Mouse (Mus musculus) lung, postnatal 0 days (tissue): ENCODE measurements around the gene Pla2g4e. TPM values are rescaled to one million over a fixed set of nuclear protein-coding genes. Genes with fewer than 3 reads are reported as not detected.

ENCODE experiments used
- ATAC-seq: fragments of 200-750 bp; cut with Nextera tagmentation; 2 replicates; pipeline ENCODE4 v1.8.0; 2017; ENCODE audit warnings: moderate library complexity
- DNase-seq: peaks from one replicate; pipeline ENCODE4 v3.0.0-alpha.2; 2016; ENCODE audit warnings: low spot score
- H3K27ac ChIP-seq: fragments of 300-500 bp; sonication (generic); 2 replicates; pipeline ENCODE4 v1.5.1; 2014; ENCODE audit warnings: antibody characterized with exemption, mild to moderate bottlenecking, low read length, mixed read lengths
- H3K27me3 ChIP-seq: fragments of 300-500 bp; sonication (generic); replicated peaks from 2 replicates; pipeline ENCODE4 v1.6.1; 2014; ENCODE audit warnings: low read length, mixed read lengths; ENCODE audit not compliant: insufficient read depth
- H3K36me3 ChIP-seq: fragments of 300-500 bp; sonication (generic); 2 replicates; pipeline ENCODE4 v1.6.1; 2014; ENCODE audit warnings: low read length, mixed read lengths; ENCODE audit not compliant: insufficient read depth
- H3K4me1 ChIP-seq: fragments of 300-500 bp; sonication (generic); 2 replicates; pipeline ENCODE4 v1.6.1; 2014; ENCODE audit warnings: antibody characterized with exemption, low read depth, low read length, mixed read lengths; ENCODE audit not compliant: insufficient read depth
- H3K4me2 ChIP-seq: fragments of 300-500 bp; sonication (generic); replicated peaks from 2 replicates; pipeline ENCODE4 v1.6.1; 2014; ENCODE audit warnings: low read depth, mild to moderate bottlenecking, low read length, moderate library complexity, mixed read lengths
- H3K4me3 ChIP-seq: fragments of 300-500 bp; sonication (generic); 2 replicates; pipeline ENCODE4 v1.5.1; 2014; ENCODE audit warnings: low read depth, low read length
- H3K9ac ChIP-seq: fragments of 300-500 bp; sonication (generic); replicated peaks from 2 replicates; pipeline ENCODE4 v1.6.1; 2014; ENCODE audit warnings: low read depth, mild to moderate bottlenecking
- H3K9me3 ChIP-seq: fragments of 300-500 bp; sonication (generic); 2 replicates; pipeline ENCODE4 v1.6.1; 2016; ENCODE audit warnings: low read length, mixed read lengths
- CTCF ChIP-seq: IDR thresholded peaks from 2 replicates; pipeline ENCODE4 v1.5.1; 2016; ENCODE audit warnings: antibody characterized with exemption, mild to moderate bottlenecking
- EP300 ChIP-seq: IDR thresholded peaks from 2 replicates; pipeline ENCODE4 v1.6.1; 2016; ENCODE audit warnings: antibody characterized with exemption, mild to moderate bottlenecking, control low read depth
- WGBS: fragments of 180-500 bp; shearing (Covaris S2); extraction: QIAGEN DNeasy Blood & Tissue Kit; methylation state at CpG from one replicate; pipeline ENCODE4 v1.1.7; 2014; 5-methylcytosine and 5-hydroxymethylcytosine counted together
- polyA plus RNA-seq: library from polyadenylated mRNA; unstranded; fragments of >200 nt; fragmentation: Nextera tagmentation; extraction: Ambion mirVana; gene quantifications from 2 replicates; pipeline ENCODE4 v1.2.1, GENCODE M21; 2015

Pla2g4e gene
- polyA plus RNA-seq, 1 experiment from 2014 or later = not detected

DNA sequence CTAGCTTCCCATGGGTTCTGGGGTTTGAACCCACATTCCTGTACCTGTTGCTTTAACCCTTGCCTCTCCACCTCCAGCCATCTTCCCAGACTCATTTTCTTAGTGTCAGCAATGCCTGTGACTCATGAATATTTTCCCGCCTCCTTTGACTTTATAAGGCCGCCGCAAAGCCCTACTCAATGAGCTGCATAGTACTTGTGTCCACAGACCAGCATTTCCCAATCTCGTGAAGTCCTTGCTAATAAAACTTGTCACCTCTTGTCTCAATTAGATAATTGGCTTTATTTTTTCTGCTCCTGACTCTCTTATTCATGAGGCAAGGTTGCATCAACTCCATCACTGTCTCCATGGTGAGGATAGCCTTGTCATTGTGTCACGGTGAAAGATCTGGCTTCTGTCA is 30.5 kb downstream of the Pla2g4e start:
- H3K4me2 ChIP-seq = no peak overlapping the region
- DNase-seq (no peak), ATAC-seq (no peak)
- H3K27ac ChIP-seq = no peak overlapping the region
- H3K4me1 ChIP-seq = no peaks in the 10 kb centered on the region
- no peaks in the 10 kb centered on the region for H3K27me3 ChIP-seq
- 91% methylated on average over 5 of the region's 5 CpGs for WGBS
- TF ChIP-seq CTCF (no peak), EP300 (no peak)
- no peak overlapping the region for H3K9ac ChIP-seq
- H3K36me3 ChIP-seq = no peaks in the 10 kb centered on the region
- H3K9me3 ChIP-seq = no peaks in the 10 kb centered on the region
- H3K4me3 ChIP-seq = no peak overlapping the region

DNA sequence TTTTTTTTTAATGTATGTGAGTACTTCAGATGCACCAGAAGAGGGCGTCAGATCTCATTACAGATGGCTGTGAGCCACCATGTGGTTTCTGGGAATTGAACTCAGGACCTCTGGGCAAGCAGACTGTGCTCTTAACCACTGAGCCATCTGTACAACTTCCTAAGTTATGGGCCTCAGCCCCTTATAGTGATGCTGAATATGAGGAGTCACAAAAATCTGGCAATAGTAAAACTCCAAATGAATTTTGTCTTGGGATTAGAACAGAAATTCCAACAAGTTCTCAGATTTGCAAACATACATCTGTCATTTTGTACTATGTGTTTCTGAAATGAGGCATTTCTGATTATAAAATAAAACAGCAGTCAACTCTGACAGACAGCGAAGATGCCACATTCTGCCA is 33.7 kb downstream of the Pla2g4e start:
- Histone ChIP-seq H3K4me1 (no peaks in the 10 kb centered on the region), H3K9ac (no peak overlapping the region), H3K9me3 (no peaks in the 10 kb centered on the region), H3K27ac (no peak overlapping the region), H3K36me3 (no peaks in the 10 kb centered on the region), H3K4me2 (no peak overlapping the region), H3K27me3 (no peaks in the 10 kb centered on the region), H3K4me3 (no peak overlapping the region)
- WGBS = 55% methylated on average over 2 of the region's 2 CpGs
- TF ChIP-seq CTCF = no peak
- TF ChIP-seq EP300 = no peak
- no peak for DNase-seq
- ATAC-seq = no peak

DNA sequence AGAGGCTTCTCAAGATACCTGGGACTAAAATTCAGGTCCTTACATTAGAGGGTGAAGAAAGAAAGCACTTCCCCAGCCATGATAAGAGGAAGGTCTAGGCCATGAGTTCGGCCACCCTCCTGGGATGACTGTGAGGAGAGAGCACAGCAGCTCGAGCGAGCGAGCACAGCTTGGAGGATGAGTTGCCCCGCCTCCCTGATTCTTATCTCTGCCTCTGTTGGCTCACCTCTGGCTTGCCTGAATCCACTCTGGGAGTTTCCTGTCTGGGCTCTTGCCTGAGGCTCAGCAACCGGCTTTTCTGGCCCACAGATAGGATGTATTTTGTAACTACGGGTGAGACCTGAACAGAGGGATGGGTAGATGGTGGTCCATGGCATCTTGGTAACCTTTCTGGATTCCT is 37.2 kb downstream of the Pla2g4e start:
- H3K9ac ChIP-seq = no peak overlapping the region
- ATAC-seq (no peak), DNase-seq (no peak)
- no peaks in the 10 kb centered on the region for H3K4me1 ChIP-seq
- H3K4me2 ChIP-seq = no peak overlapping the region
- H3K27ac ChIP-seq = no peak overlapping the region
- no peaks in the 10 kb centered on the region for H3K9me3 ChIP-seq
- TF ChIP-seq CTCF = no peak
- no peak for TF ChIP-seq EP300
- H3K27me3 ChIP-seq = no peaks in the 10 kb centered on the region
- H3K4me3 ChIP-seq = no peak overlapping the region
- no peaks in the 10 kb centered on the region for H3K36me3 ChIP-seq
- 17% methylated on average over 7 of the region's 7 CpGs for WGBS

DNA sequence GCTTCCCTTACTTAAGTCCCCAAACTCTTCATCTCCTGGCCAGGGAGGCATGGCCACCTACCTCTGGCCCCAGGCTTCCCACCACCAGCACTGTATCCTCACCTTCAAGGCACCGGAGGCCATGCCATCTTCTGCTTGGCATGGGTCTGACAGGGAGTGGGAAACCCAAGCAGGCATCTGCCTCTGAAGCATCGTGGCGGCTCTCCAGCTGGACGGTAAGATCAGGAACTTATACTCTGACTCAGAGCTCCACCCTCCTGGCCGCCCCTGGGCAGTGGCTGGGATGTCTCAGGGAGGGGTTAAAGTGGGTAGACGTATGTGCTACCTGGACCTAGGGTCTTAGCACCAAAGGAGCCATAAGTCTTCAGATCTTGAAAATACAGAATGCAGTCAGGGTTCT is 38.1 kb downstream of the Pla2g4e start:
- Histone ChIP-seq H3K4me2 (no peak overlapping the region), H3K27me3 (no peaks in the 10 kb centered on the region), H3K4me1 (no peaks in the 10 kb centered on the region), H3K9me3 (no peaks in the 10 kb centered on the region), H3K9ac (no peak overlapping the region), H3K4me3 (no peak overlapping the region), H3K36me3 (no peaks in the 10 kb centered on the region), H3K27ac (no peak overlapping the region)
- no peak for ATAC-seq
- WGBS = 65% methylated on average over 6 of the region's 6 CpGs
- no peak for DNase-seq
- TF ChIP-seq EP300 (no peak), CTCF (no peak)

DNA sequence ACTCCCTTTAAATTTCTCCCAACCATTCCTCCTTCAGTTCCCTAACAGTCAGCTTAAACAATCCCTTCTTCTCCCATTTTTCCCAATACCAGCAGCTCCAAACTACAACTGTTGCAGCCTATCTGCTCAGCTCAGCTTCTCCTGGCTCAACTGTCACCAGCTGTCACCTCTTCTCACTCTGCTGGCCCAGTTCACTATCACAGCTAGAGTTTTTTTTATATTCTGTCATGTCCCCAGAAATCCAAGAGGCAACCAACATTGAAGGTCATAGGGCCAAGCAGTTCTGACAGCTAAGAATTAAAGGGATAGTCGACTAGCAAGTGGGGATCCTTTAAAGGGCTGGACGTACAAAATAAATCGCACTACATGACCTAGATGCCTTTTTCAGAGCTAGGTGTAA is 41.4 kb downstream of the Pla2g4e start:
- Histone ChIP-seq H3K4me1 (no peaks in the 10 kb centered on the region), H3K9me3 (no peaks in the 10 kb centered on the region), H3K9ac (no peak overlapping the region), H3K36me3 (no peaks in the 10 kb centered on the region), H3K4me3 (no peak overlapping the region), H3K4me2 (no peak overlapping the region), H3K27ac (no peak overlapping the region), H3K27me3 (no peaks in the 10 kb centered on the region)
- 47% methylated on average over 3 of the region's 3 CpGs for WGBS
- TF ChIP-seq CTCF = no peak
- TF ChIP-seq EP300 = no peak
- ATAC-seq = no peak
- DNase-seq = no peak

DNA sequence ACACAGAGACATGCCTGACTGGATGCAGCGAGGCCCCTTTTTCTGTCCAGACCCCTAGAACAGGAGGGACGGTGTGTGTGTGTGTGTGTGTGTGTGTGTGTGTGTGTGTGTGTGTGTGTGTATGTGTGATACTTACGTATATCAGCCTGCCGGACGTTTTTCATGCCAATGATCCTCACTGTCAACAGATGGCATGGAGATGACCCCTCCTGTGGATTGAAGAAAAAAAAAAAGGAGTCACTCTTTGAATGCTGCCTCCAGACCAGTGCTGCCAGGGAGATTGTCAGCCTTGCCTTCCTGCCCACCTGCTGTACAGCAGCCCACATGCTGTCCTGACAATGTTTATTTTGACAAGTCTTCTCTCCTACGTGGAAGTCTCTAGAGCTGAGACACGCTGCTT is 45.1 kb downstream of the Pla2g4e start:
- Histone ChIP-seq H3K9ac (no peak overlapping the region), H3K4me3 (no peak overlapping the region), H3K27ac (no peak overlapping the region), H3K4me2 (no peak overlapping the region), H3K36me3 (no peaks in the 10 kb centered on the region), H3K9me3 (no peaks in the 10 kb centered on the region), H3K27me3 (no peaks in the 10 kb centered on the region), H3K4me1 (no peaks in the 10 kb centered on the region)
- ATAC-seq = no peak
- 52% methylated on average over 7 of the region's 7 CpGs for WGBS
- TF ChIP-seq CTCF = no peak
- no peak for TF ChIP-seq EP300
- no peak for DNase-seq

DNA sequence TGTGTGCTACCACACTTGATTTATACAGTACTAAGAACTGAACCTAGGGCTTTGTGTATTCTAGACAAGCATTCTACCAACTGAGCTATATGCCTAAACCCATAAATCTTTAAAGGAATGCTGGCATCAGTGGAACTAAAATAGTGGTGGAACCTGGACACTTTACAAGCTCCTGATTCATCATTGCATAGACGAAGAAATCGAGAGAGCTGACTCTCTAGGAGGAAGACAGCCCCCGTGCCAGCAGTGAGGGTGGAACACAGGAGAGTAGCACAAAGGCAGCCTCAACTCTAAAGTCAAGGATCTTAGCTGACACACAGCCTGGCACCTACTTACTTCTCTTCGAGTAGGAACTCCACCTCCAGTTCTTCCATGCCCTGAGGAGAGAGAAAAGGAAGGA is 57.0 kb downstream of the Pla2g4e start:
- H3K4me2 ChIP-seq = no peak overlapping the region
- 72% methylated on average over 4 of the region's 4 CpGs for WGBS
- no peak for ATAC-seq

More for the DNA sequence above, 57.0 kb downstream of the Pla2g4e start:
- Histone ChIP-seq H3K4me1 (no peaks in the 10 kb centered on the region), H3K27ac (no peak overlapping the region), H3K4me3 (no peak overlapping the region), H3K27me3 (no peaks in the 10 kb centered on the region), H3K9me3 (no peaks in the 10 kb centered on the region), H3K36me3 (no peaks in the 10 kb centered on the region), H3K9ac (no peak overlapping the region)
- TF ChIP-seq EP300 (no peak), CTCF (no peak)
- DNase-seq = no peak
